Mouse (Mus musculus) liver, adult 2 months (tissue): ENCODE data around the gene Jmjd7. TPM values are rescaled to one million over a fixed set of nuclear protein-coding genes. Genes with fewer than 3 reads are reported as not detected.

Experiments
- DNase-seq: peaks from one replicate; pipeline ENCODE4 v3.0.0-alpha.2; 2011; ENCODE audit warnings: low read depth, low spot score; ENCODE audit errors: extremely low read depth
- H3K27ac ChIP-seq: fragments of 200-500 bp; replicated peaks from 2 replicates; pipeline ENCODE4 v1.5.1; 2012; ENCODE audit warnings: low read depth, mild to moderate bottlenecking, control low read depth, inconsistent platforms, low read length; ENCODE audit not compliant: insufficient read depth
- H3K27me3 ChIP-seq: fragments of 200-500 bp; 2 replicates; pipeline ENCODE4 v1.6.1; 2012; ENCODE audit warnings: mild to moderate bottlenecking, moderate library complexity, low read length, inconsistent platforms; ENCODE audit not compliant: control insufficient read depth, insufficient read depth
- H3K36me3 ChIP-seq: fragments of 200-500 bp; 2 replicates; pipeline ENCODE4 v1.6.1; 2012; ENCODE audit warnings: low read length, inconsistent platforms; ENCODE audit not compliant: control insufficient read depth, insufficient read depth
- H3K4me1 ChIP-seq: fragments of 200-500 bp; 2 replicates; pipeline ENCODE4 v1.6.1; 2011; ENCODE audit warnings: low read length; ENCODE audit not compliant: control insufficient read depth, insufficient read depth
- H3K4me3 ChIP-seq: fragments of 200-500 bp; 2 replicates; pipeline ENCODE4 v1.5.1; 2011; ENCODE audit warnings: low read depth, mild to moderate bottlenecking, control low read depth, low read length, moderate library complexity; ENCODE audit not compliant: insufficient read depth
- H3K79me2 ChIP-seq: fragments of 200-500 bp; 2 replicates; pipeline ENCODE4 v1.6.1; 2012; ENCODE audit warnings: inconsistent platforms, mild to moderate bottlenecking, low read length, moderate library complexity; ENCODE audit not compliant: control insufficient read depth, insufficient read depth
- H3K9ac ChIP-seq: fragments of 200-500 bp; 2 replicates; pipeline ENCODE4 v1.6.1; 2012; ENCODE audit warnings: low read depth, mild to moderate bottlenecking, control low read depth, inconsistent platforms, low read length
- CTCF ChIP-seq: fragments of 200-500 bp; IDR thresholded peaks from 2 replicates; pipeline ENCODE4 v1.5.1; 2011; ENCODE audit warnings: low read depth, low read length, control low read depth
- POLR2A ChIP-seq: fragments of 200-500 bp; IDR thresholded peaks from 2 replicates; pipeline ENCODE4 v1.6.1; 2011; ENCODE audit warnings: low read length, control low read depth; ENCODE audit not compliant: insufficient read depth; ENCODE audit errors: extremely low read depth
- WGBS: fragments of 180-500 bp; shearing (Covaris S2); methylation state at CpG from one replicate; pipeline ENCODE4 v1.1.7; 2018; 5-methylcytosine and 5-hydroxymethylcytosine counted together
- polyA plus RNA-seq: library from polyadenylated mRNA; depleted of rRNA; stranded (reverse); fragments of >200 nt; gene quantifications from 2 replicates; pipeline ENCODE4 v1.2.3, GENCODE M21; 2012
- total RNA-seq: library from RNA; depleted of rRNA; stranded (reverse); fragments of >200 nt; gene quantifications from 2 replicates; pipeline ENCODE4 v1.2.3, GENCODE M21; 2014

Gene Jmjd7
- total and polyA plus RNA-seq, 2 experiments, result 1.7 to 4.6 TPM

- H3K4me1 ChIP-seq, result peaks cover 3% of the 10 kb centered on the region
- DNase-seq, result no peak
- H3K27ac ChIP-seq, result no peak within 1 kb of the TSS
- H3K27me3 ChIP-seq, result no peaks in the 10 kb centered on the region
- H3K4me3 ChIP-seq, result no peak within 1 kb of the TSS
- H3K9ac ChIP-seq, result no peak within 1 kb of the TSS
- 87% methylated on average over 12 of the region's 12 CpGs for WGBS
- TF ChIP-seq POLR2A (no peak), CTCF (no peak)
- H3K36me3 ChIP-seq, result no peaks in the 10 kb centered on the region
- no peaks in the 10 kb centered on the region for H3K79me2 ChIP-seq
Measured at GRCm38 (mm10) chr2:120032726-120033467, 5.6 kb downstream of the Jmjd7 start, which contains the start of gene Pla2g4b. Pla2g4b (plus strand) TSS chr2:120033417.

- no peak for DNase-seq
- H3K9ac ChIP-seq, result no peak overlapping the region
- no peak for TF ChIP-seq POLR2A
- no peak for TF ChIP-seq CTCF
- H3K36me3 ChIP-seq, result no peaks in the 10 kb centered on the region
- H3K27ac ChIP-seq, result no peak overlapping the region
- no peak overlapping the region for H3K4me3 ChIP-seq
- 76% methylated on average over 5 of the region's 5 CpGs for WGBS
- no peaks in the 10 kb centered on the region for H3K27me3 ChIP-seq
- H3K4me1 ChIP-seq, result no peaks in the 10 kb centered on the region
- no peaks in the 10 kb centered on the region for H3K79me2 ChIP-seq
Measured at GRCm38 (mm10) chr2:120033726-120034125, 6.4 kb downstream of the Jmjd7 start.

- Histone ChIP-seq H3K4me1 (no peaks in the 10 kb centered on the region), H3K79me2 (no peaks in the 10 kb centered on the region), H3K36me3 (no peaks in the 10 kb centered on the region), H3K27me3 (no peaks in the 10 kb centered on the region), H3K9ac (no peak overlapping the region), H3K4me3 (no peak overlapping the region), H3K27ac (no peak overlapping the region)
- 92% methylated on average over 9 of the region's 9 CpGs for WGBS
- TF ChIP-seq CTCF, result no peak
- TF ChIP-seq POLR2A, result no peak
- no peak for DNase-seq
Measured at GRCm38 (mm10) chr2:120037744-120038143, 10.5 kb downstream of the Jmjd7 start.

GRCm38 (mm10) chr2:120040991-120041390 is 13.7 kb downstream of the Jmjd7 start:
- TF ChIP-seq POLR2A (no peak), CTCF (no peak)
- no peak overlapping the region for H3K9ac ChIP-seq
- 92% methylated on average over 5 of the region's 5 CpGs for WGBS
- no peak overlapping the region for H3K27ac ChIP-seq
- no peaks in the 10 kb centered on the region for H3K27me3 ChIP-seq
- no peaks in the 10 kb centered on the region for H3K79me2 ChIP-seq
- no peaks in the 10 kb centered on the region for H3K4me1 ChIP-seq
- no peak overlapping the region for H3K4me3 ChIP-seq
- no peak for DNase-seq
- H3K36me3 ChIP-seq, result no peaks in the 10 kb centered on the region

- Histone ChIP-seq H3K4me1 (no peaks in the 10 kb centered on the region), H3K79me2 (no peaks in the 10 kb centered on the region), H3K4me3 (no peak overlapping the region), H3K36me3 (no peaks in the 10 kb centered on the region), H3K27ac (no peak overlapping the region), H3K9ac (no peak overlapping the region), H3K27me3 (no peaks in the 10 kb centered on the region)
- TF ChIP-seq POLR2A, result no peak
- no peak for TF ChIP-seq CTCF
- WGBS, result 60% methylated on average over 4 of the region's 4 CpGs
- DNase-seq, result no peak
Measured at GRCm38 (mm10) chr2:120044101-120044603, 16.9 kb downstream of the Jmjd7 start.

- Histone ChIP-seq H3K27ac (no peak overlapping the region), H3K9ac (no peak overlapping the region), H3K79me2 (no peaks in the 10 kb centered on the region), H3K4me1 (no peaks in the 10 kb centered on the region), H3K36me3 (no peaks in the 10 kb centered on the region), H3K27me3 (no peaks in the 10 kb centered on the region), H3K4me3 (no peak overlapping the region)
- no peak for DNase-seq
- TF ChIP-seq POLR2A, result no peak
- TF ChIP-seq CTCF, result no peak
- WGBS, result 87% methylated on average over 3 of the region's 3 CpGs
Measured at GRCm38 (mm10) chr2:120044676-120045075, 17.4 kb downstream of the Jmjd7 start.
